Mouse (Mus musculus): Measurements from ENCODE around the gene Adam17. TPM values are rescaled to one million over a fixed set of nuclear protein-coding genes. Genes with fewer than 3 reads are reported as not detected.

Gene Adam17
- polyA plus RNA-seq (2014; fragmentation: Nextera tagmentation; extraction: Ambion mirVana): 14.0 and 22.4 TPM in 2 replicates

GRCm38 (mm10) chr12:21373100-21373819, at the start of gene Adam17:
Gene Adam17, minus strand, starts transcription at chr12:21373632.
- Histone ChIP-seq H3K36me3 (ENCODE audit: control insufficient read depth, insufficient read depth, low read length) (no peaks in the 10 kb centered on the region), H3K9ac (replicated peaks; ENCODE audit: low read length) (peak within 1 kb of the TSS; percentile 72), H3K4me1 (ENCODE audit: control insufficient read depth, insufficient read depth, low read length) (peaks cover 7% of the 10 kb centered on the region; the same call in 1 of the 2 replicates), H3K4me3 (replicated peaks; ENCODE audit: low read depth, low read length) (peak within 1 kb of the TSS; percentile 56), H3K4me2 (ENCODE audit: low read length) (peak within 1 kb of the TSS; percentile 81), H3K27me3 (ENCODE audit: control insufficient read depth, insufficient read depth, low read length) (no peaks in the 10 kb centered on the region), H3K9me3 (ENCODE audit: control insufficient read depth, low read length) (no peaks in the 10 kb centered on the region), H3K27ac (replicated peaks; ENCODE audit: low read depth, low read length) (peak within 1 kb of the TSS; percentile 87)
- peak; percentile 98 for ATAC-seq (ENCODE audit: low FRiP score, low TSS enrichment)
- DNase-seq: peak; percentile 98
- whole genome bisulfite sequencing: under 1% methylated on average over 55 of the region's 55 CpGs

DNA sequence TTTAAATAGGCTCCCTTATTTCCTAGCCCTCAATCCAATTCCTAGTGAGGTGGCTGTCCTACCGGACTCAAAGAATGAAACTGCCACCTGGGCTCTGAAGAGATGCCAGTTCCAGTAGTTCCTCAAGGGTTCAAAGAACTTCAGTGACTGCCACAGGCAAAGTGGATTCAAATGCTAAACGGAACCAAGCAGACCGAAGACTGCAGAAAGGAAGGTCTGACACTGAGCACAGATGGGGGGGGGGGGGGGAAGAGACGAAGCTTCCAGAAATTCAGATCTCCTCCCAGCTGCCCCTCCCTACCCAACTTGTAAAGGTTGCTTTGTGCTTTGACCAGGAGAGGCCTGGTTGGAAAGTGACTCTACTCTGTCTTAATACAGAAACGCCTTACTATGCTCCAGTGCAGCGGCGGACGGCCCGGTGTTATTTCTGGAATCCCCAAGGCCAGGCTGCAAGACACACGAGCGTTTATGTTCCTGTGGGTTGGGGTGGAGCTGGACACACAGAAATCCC, 45.2 kb upstream of the Adam17 start:
- Histone ChIP-seq H3K9me3 (ENCODE audit: control insufficient read depth, low read length) (peaks cover 12% of the 10 kb centered on the region), H3K4me2 (ENCODE audit: low read length) (peak overlapping the region; percentile 65), H3K4me1 (ENCODE audit: control insufficient read depth, insufficient read depth, low read length) (peaks cover 8% of the 10 kb centered on the region; the same call in 1 of the 2 replicates), H3K9ac (replicated peaks; ENCODE audit: low read length) (peak overlapping the region; percentile 74), H3K36me3 (ENCODE audit: control insufficient read depth, insufficient read depth, low read length) (peaks cover 14% of the 10 kb centered on the region), H3K4me3 (replicated peaks; ENCODE audit: low read depth, low read length) (peak overlapping the region; percentile 97), H3K27me3 (ENCODE audit: control insufficient read depth, insufficient read depth, low read length) (no peaks in the 10 kb centered on the region), H3K27ac (replicated peaks; ENCODE audit: low read depth, low read length) (peak overlapping the region; percentile 100)
- 27% methylated on average over 11 of the region's 11 CpGs for WGBS
- DNase-seq (peak; percentile 43), ATAC-seq (ENCODE audit: low FRiP score, low TSS enrichment) (no peak)

- no peaks in the 10 kb centered on the region for H3K27me3 ChIP-seq (ENCODE audit: control insufficient read depth, insufficient read depth, low read length)
- peaks cover 20% of the 10 kb centered on the region for H3K36me3 ChIP-seq (ENCODE audit: control insufficient read depth, insufficient read depth, low read length)
- H3K4me2 ChIP-seq (ENCODE audit: low read length): peak overlapping the region; percentile 65
- peak overlapping the region; percentile 100 for H3K27ac ChIP-seq (replicated peaks; ENCODE audit: low read depth, low read length)
- 7% methylated on average over 10 of the region's 10 CpGs for WGBS
- H3K9ac ChIP-seq (replicated peaks; ENCODE audit: low read length): peak overlapping the region; percentile 74
- peaks cover 12% of the 10 kb centered on the region for H3K9me3 ChIP-seq (ENCODE audit: control insufficient read depth, low read length)
- ATAC-seq (ENCODE audit: low FRiP score, low TSS enrichment): no peak
- peak overlapping the region; percentile 97 for H3K4me3 ChIP-seq (replicated peaks; ENCODE audit: low read depth, low read length)
- peaks cover 8% of the 10 kb centered on the region; the same call in 1 of the 2 replicates for H3K4me1 ChIP-seq (ENCODE audit: control insufficient read depth, insufficient read depth, low read length)
- peak; percentile 63 for DNase-seq
These were observed 44.7 kb upstream of the Adam17 start for GRCm38 (mm10) chr12:21418083-21418482.

DNA sequence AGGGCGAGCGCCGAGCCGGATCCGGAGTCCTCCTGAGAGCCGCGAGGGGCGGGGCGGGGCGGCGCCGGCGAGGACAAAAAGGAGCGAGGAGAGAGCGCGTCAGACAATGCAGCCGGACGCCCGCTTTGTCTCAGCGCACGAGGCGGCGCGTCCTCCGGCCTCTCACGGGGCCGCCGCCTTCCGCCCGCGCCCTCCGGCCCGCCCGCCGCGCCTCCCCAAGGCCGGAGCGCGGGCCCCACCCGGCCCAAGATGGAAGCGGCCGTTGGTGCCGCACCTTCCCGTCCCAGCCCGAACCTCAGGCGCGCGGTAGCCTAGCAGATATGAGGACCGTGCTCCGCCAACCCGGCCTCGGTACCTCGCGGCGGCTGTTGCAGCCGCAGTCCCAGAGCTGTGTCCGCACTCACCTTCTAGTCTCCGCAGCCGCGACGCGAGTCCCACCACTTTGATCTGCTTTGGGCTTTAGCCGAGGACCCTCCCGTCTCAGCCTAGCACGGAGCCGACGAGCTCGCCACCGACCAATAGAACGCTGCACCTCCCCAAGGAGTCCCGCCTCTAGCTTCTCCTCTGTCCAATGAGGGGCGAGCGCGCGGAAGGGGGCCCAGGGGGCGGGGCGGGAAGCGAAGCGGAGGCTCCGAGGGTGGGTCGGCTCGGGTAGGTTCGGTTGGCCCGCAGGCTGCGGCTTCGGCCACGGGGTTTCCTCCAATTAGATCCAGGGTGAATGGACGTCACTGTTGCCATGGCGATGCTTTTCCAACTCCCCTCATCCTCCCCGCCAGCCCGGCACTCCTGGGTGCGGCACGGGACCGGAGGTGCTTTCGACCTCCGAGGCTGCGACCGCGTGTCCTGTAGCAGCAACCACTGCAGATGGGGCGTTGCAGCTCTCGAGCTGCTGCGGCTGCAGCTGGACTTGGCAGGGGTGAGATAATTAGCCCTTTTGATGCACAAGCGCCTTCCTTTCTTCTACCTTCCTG, 44.0 kb upstream of the Adam17 start, which contains the start of gene Ywhaq:
Gene Ywhaq, minus strand, starts transcription at position 538 of the 971 bp plus-strand sequence.
- peak within 1 kb of the TSS; percentile 100 for H3K27ac ChIP-seq (replicated peaks; ENCODE audit: low read depth, low read length)
- H3K4me1 ChIP-seq (ENCODE audit: control insufficient read depth, insufficient read depth, low read length): peaks cover 8% of the 10 kb centered on the region; the same call in 1 of the 2 replicates
- ATAC-seq (ENCODE audit: low FRiP score, low TSS enrichment): peak; percentile 100
- H3K9me3 ChIP-seq (ENCODE audit: control insufficient read depth, low read length): peaks cover 17% of the 10 kb centered on the region
- H3K9ac ChIP-seq (replicated peaks; ENCODE audit: low read length): peak within 1 kb of the TSS; percentile 99
- WGBS: under 1% methylated on average over 101 of the region's 103 CpGs
- H3K4me3 ChIP-seq (replicated peaks; ENCODE audit: low read depth, low read length): peak within 1 kb of the TSS; percentile 97
- peaks cover 27% of the 10 kb centered on the region for H3K36me3 ChIP-seq (ENCODE audit: control insufficient read depth, insufficient read depth, low read length)
- DNase-seq: peak; percentile 99
- no peaks in the 10 kb centered on the region for H3K27me3 ChIP-seq (ENCODE audit: control insufficient read depth, insufficient read depth, low read length)
- peak within 1 kb of the TSS; percentile 65 for H3K4me2 ChIP-seq (ENCODE audit: low read length)

GRCm38 (mm10) chr12:21416506-21416905, 43.1 kb upstream of the Adam17 start:
- H3K4me1 ChIP-seq (ENCODE audit: control insufficient read depth, insufficient read depth, low read length): peaks cover 8% of the 10 kb centered on the region; the same call in 1 of the 2 replicates
- H3K4me2 ChIP-seq (ENCODE audit: low read length): peak overlapping the region; percentile 64
- ATAC-seq (ENCODE audit: low FRiP score, low TSS enrichment) (no peak), DNase-seq (peak; percentile 42)
- H3K27ac ChIP-seq (replicated peaks; ENCODE audit: low read depth, low read length): peak overlapping the region; percentile 74
- H3K9me3 ChIP-seq (ENCODE audit: control insufficient read depth, low read length): peaks cover 24% of the 10 kb centered on the region
- H3K4me3 ChIP-seq (replicated peaks; ENCODE audit: low read depth, low read length): peak overlapping the region; percentile 97
- 0% methylated on average over 13 of the region's 15 CpGs for WGBS
- peaks cover 36% of the 10 kb centered on the region for H3K36me3 ChIP-seq (ENCODE audit: control insufficient read depth, insufficient read depth, low read length)
- peak overlapping the region; percentile 99 for H3K9ac ChIP-seq (replicated peaks; ENCODE audit: low read length)
- no peaks in the 10 kb centered on the region for H3K27me3 ChIP-seq (ENCODE audit: control insufficient read depth, insufficient read depth, low read length)

- H3K4me2 ChIP-seq (ENCODE audit: low read length): no peak overlapping the region
- peaks cover 42% of the 10 kb centered on the region for H3K9me3 ChIP-seq (ENCODE audit: control insufficient read depth, low read length)
- no peak overlapping the region for H3K4me3 ChIP-seq (replicated peaks; ENCODE audit: low read depth, low read length)
- no peaks in the 10 kb centered on the region for H3K27me3 ChIP-seq (ENCODE audit: control insufficient read depth, insufficient read depth, low read length)
- no peak overlapping the region for H3K27ac ChIP-seq (replicated peaks; ENCODE audit: low read depth, low read length)
- 0 out of 2 replicates have a peak, but pooled peaks cover 3% of the 10 kb centered on the region for H3K4me1 ChIP-seq (ENCODE audit: control insufficient read depth, insufficient read depth, low read length)
- no peak for ATAC-seq (ENCODE audit: low FRiP score, low TSS enrichment)
- H3K9ac ChIP-seq (replicated peaks; ENCODE audit: low read length): no peak overlapping the region
- peaks cover 81% of the 10 kb centered on the region for H3K36me3 ChIP-seq (ENCODE audit: control insufficient read depth, insufficient read depth, low read length)
- DNase-seq: no peak
- 94% methylated on average over 2 of the region's 2 CpGs for WGBS
These were observed 37.2 kb upstream of the Adam17 start for GRCm38 (mm10) chr12:21410620-21411019.

DNA sequence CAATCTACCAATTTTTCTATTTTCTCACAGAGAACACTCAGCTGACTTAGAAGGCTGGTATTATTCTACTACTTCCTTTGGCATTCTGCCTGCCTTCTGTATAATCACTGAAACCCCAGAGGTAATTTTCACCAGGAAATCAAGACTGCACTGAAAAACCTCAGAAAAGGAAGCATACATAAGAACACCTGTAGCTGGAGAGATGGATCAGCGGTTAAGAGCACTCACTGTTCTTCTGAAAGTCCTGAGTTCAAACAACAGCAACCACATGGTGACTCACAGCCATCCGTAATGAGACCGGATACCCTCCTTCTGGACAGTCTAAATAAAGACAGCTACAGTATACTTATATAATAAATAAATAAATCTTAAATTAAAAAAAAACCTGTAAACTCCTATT, 36.2 kb upstream of the Adam17 start:
- Histone ChIP-seq H3K9me3 (ENCODE audit: control insufficient read depth, low read length) (peaks cover 38% of the 10 kb centered on the region), H3K36me3 (ENCODE audit: control insufficient read depth, insufficient read depth, low read length) (peaks cover 82% of the 10 kb centered on the region)

GRCm38 (mm10) chr12:21408789-21409367, 35.4 kb upstream of the Adam17 start:
- Histone ChIP-seq H3K27ac (replicated peaks; ENCODE audit: low read depth, low read length) (no peak overlapping the region), H3K27me3 (ENCODE audit: control insufficient read depth, insufficient read depth, low read length) (no peaks in the 10 kb centered on the region), H3K4me1 (ENCODE audit: control insufficient read depth, insufficient read depth, low read length) (no peaks in the 10 kb centered on the region), H3K36me3 (ENCODE audit: control insufficient read depth, insufficient read depth, low read length) (peaks cover 79% of the 10 kb centered on the region), H3K4me3 (replicated peaks; ENCODE audit: low read depth, low read length) (no peak overlapping the region), H3K4me2 (ENCODE audit: low read length) (no peak overlapping the region), H3K9me3 (ENCODE audit: control insufficient read depth, low read length) (peaks cover 32% of the 10 kb centered on the region), H3K9ac (replicated peaks; ENCODE audit: low read length) (no peak overlapping the region)
- ATAC-seq (ENCODE audit: low FRiP score, low TSS enrichment) (no peak), DNase-seq (no peak)
- WGBS: 97% methylated on average over 2 of the region's 2 CpGs

More for the DNA sequence above, 36.2 kb upstream of the Adam17 start:
- Histone ChIP-seq H3K9ac (replicated peaks; ENCODE audit: low read length) (no peak overlapping the region), H3K27ac (replicated peaks; ENCODE audit: low read depth, low read length) (no peak overlapping the region), H3K4me3 (replicated peaks; ENCODE audit: low read depth, low read length) (no peak overlapping the region), H3K27me3 (ENCODE audit: control insufficient read depth, insufficient read depth, low read length) (no peaks in the 10 kb centered on the region), H3K4me1 (ENCODE audit: control insufficient read depth, insufficient read depth, low read length) (0 out of 2 replicates have a peak, but pooled peaks cover 3% of the 10 kb centered on the region), H3K4me2 (ENCODE audit: low read length) (no peak overlapping the region)
- no peak for DNase-seq
- no peak for ATAC-seq (ENCODE audit: low FRiP score, low TSS enrichment)
- 98% methylated on average over 3 of the region's 3 CpGs for WGBS

Measured in midbrain, embryonic 14.5 days (tissue).